Comparison of ENCODE assay signal across 16 mouse cellular contexts in genomic region chr15:30071668-30072067, GRCm38 (mm10).
"Had no signal": no experiment of that assay in that cellular context is flagged by ENCODE, and none has a peak within 500 bp of the region (broad histone marks: within the 10 kb centered on the region; RNA-seq: fewer than 3 reads in every experiment).

No protein-coding gene starts in this region.

- H3K27me3 ChIP-seq: lung, embryonic 15.5 days; megakaryocyte, embryonic 14.5 days; midbrain, embryonic 13.5 days; midbrain, embryonic 15.5 days; neural tube, embryonic 12.5 days had no signal

- DNase-seq: liver, postnatal 0 days; lung, adult 2 months; lung, postnatal 14 days; lung, postnatal 36 days; right cerebral cortex, postnatal 25 days; right cerebral cortex, postnatal 4 days; spleen, adult 18-20 months; thymus, adult 18-20 months; thymus, postnatal 14 days; thymus, postnatal 36 days had no signal

- H3K36me3 ChIP-seq: lung, embryonic 15.5 days; midbrain, embryonic 13.5 days; midbrain, embryonic 15.5 days; neural tube, embryonic 12.5 days had no signal

- H3K27ac ChIP-seq: lung, embryonic 15.5 days; macrophage; midbrain, embryonic 13.5 days; midbrain, embryonic 15.5 days; neural tube, embryonic 12.5 days had no signal

- H3K9me3 ChIP-seq: lung, embryonic 15.5 days; midbrain, embryonic 13.5 days; midbrain, embryonic 15.5 days had no signal

- H3K4me1 ChIP-seq: lung, embryonic 15.5 days; megakaryocyte, embryonic 14.5 days; midbrain, embryonic 13.5 days; midbrain, embryonic 15.5 days; neural tube, embryonic 12.5 days had no signal

- H3K9ac ChIP-seq: liver, postnatal 0 days; lung, embryonic 15.5 days; midbrain, embryonic 13.5 days; midbrain, embryonic 15.5 days; neural tube, embryonic 12.5 days had no signal

- H3K4me3 ChIP-seq: lung, embryonic 15.5 days; megakaryocyte, embryonic 14.5 days; midbrain, embryonic 13.5 days; midbrain, embryonic 15.5 days; neural tube, embryonic 12.5 days had no signal
